Mouse (Mus musculus) MEL (cell line): Measurements from ENCODE around the gene Wdfy1.

Source experiments
- CTCF ChIP-seq, 3 experiments: IDR thresholded peaks in 2 of 3; conservative IDR thresholded peaks in 1 of 3; 2 replicates each; pipeline ENCODE4 v1.5.1; 2011 to 2012; ENCODE audit warnings: low read length in 3 of 3, low read depth in 2 of 3, mild to moderate bottlenecking in 2 of 3, improper control_type of control experiment in 1 of 3, inconsistent platforms in 1 of 3, mixed read lengths in 1 of 3, moderate library complexity in 1 of 3; ENCODE audit not compliant: control insufficient read depth in 1 of 3, insufficient read depth in 1 of 3, poor library complexity in 1 of 3, severe bottlenecking in 1 of 3
- EP300 ChIP-seq, 2 experiments: IDR thresholded peaks; 2 replicates each; pipeline ENCODE4 v1.6.1; 2011; ENCODE audit warnings: improper control_type of control experiment in 2 of 2, low read length in 2 of 2, low read depth in 1 of 2, mild to moderate bottlenecking in 1 of 2
- GATA1 ChIP-seq: IDR thresholded peaks from 2 replicates; pipeline ENCODE4 v1.6.1; 2011; ENCODE audit warnings: low read depth, low read length, improper control_type of control experiment
- JUND ChIP-seq: IDR thresholded peaks from 2 replicates; pipeline ENCODE4 v1.6.1; 2011; ENCODE audit warnings: low read depth, mild to moderate bottlenecking, improper control_type of control experiment, low read length
- MEF2A ChIP-seq: IDR thresholded peaks from 2 replicates; pipeline ENCODE4 v1.6.1; 2014; ENCODE audit warnings: low read depth, mild to moderate bottlenecking, inconsistent platforms, low read length, improper control_type of control experiment; ENCODE audit not compliant: poor library complexity, insufficient replicate concordance, severe bottlenecking; ENCODE audit errors: extremely low read depth
- POLR2A ChIP-seq, 2 experiments: IDR thresholded peaks; 2 replicates each; pipeline ENCODE4 v1.6.1; 2011 to 2012; ENCODE audit warnings: low read length in 2 of 2, mild to moderate bottlenecking in 2 of 2, control low read depth in 1 of 2, improper control_type of control experiment in 1 of 2, low read depth in 1 of 2, moderate library complexity in 1 of 2; ENCODE audit not compliant: control insufficient read depth in 1 of 2, insufficient read depth in 1 of 2, poor library complexity in 1 of 2
- POLR2AphosphoS5 ChIP-seq: IDR thresholded peaks from 2 replicates; pipeline ENCODE4 v1.6.1; 2012; ENCODE audit warnings: low read depth, borderline replicate concordance, mild to moderate bottlenecking, inconsistent platforms, low read length, moderate library complexity, mixed read lengths
- RAD21 ChIP-seq: IDR thresholded peaks from 2 replicates; pipeline ENCODE4 v1.6.1; 2011; ENCODE audit warnings: mild to moderate bottlenecking, low read depth, low read length, improper control_type of control experiment
- SIN3A ChIP-seq: IDR thresholded peaks from 2 replicates; pipeline ENCODE4 v1.6.1; 2012; ENCODE audit warnings: low read length, improper control_type of control experiment, inconsistent platforms
- UBTF ChIP-seq: IDR thresholded peaks from 2 replicates; pipeline ENCODE4 v1.6.1; 2012; ENCODE audit warnings: low read depth, mild to moderate bottlenecking, inconsistent platforms, low read length, improper control_type of control experiment, moderate library complexity, borderline replicate concordance; ENCODE audit not compliant: insufficient read depth
- USF1 ChIP-seq: IDR thresholded peaks from 2 replicates; pipeline ENCODE4 v1.6.1; 2014; ENCODE audit warnings: low read depth, mild to moderate bottlenecking, inconsistent platforms, low read length, improper control_type of control experiment, moderate library complexity
- ZC3H11A ChIP-seq: IDR thresholded peaks from 2 replicates; pipeline ENCODE4 v1.6.1; 2012; ENCODE audit warnings: low read depth, mild to moderate bottlenecking, inconsistent platforms, low read length, improper control_type of control experiment
- ZNF384 ChIP-seq: IDR thresholded peaks from 2 replicates; pipeline ENCODE4 v1.6.1; 2012; ENCODE audit warnings: low read depth, mild to moderate bottlenecking, inconsistent platforms, low read length, improper control_type of control experiment

GRCm38 (mm10) chr1:79710678-79711077 lies 65.3 kb downstream of the Wdfy1 start:
- TF ChIP-seq CTCF (IDR thresholded peaks at IDR 0.05 in 2 of 3, conservative IDR thresholded peaks at IDR 0.05 in 1 of 3; ENCODE audit: control insufficient read depth in 1 of 3, insufficient read depth in 1 of 3, low read depth in 2 of 3, low read length in 3 of 3, poor library complexity in 1 of 3, severe bottlenecking in 1 of 3) = no peak
- no peak for TF ChIP-seq ZC3H11A
- no peak for TF ChIP-seq POLR2A (IDR thresholded peaks at IDR 0.05; ENCODE audit: control insufficient read depth in 1 of 2, insufficient read depth in 1 of 2, low read depth in 1 of 2, low read length in 2 of 2, poor library complexity in 1 of 2)
- no peak for TF ChIP-seq SIN3A
- TF ChIP-seq UBTF = no peak
- TF ChIP-seq GATA1 = no peak
- no peak for TF ChIP-seq EP300 (IDR thresholded peaks at IDR 0.05; ENCODE audit: low read depth in 1 of 2, low read length in 2 of 2)
- TF ChIP-seq RAD21 = no peak
- no peak for TF ChIP-seq JUND
- TF ChIP-seq USF1 = no peak
- no peak for TF ChIP-seq ZNF384
- TF ChIP-seq POLR2AphosphoS5 = no peak
- no peak for TF ChIP-seq MEF2A
